Mouse (Mus musculus) adipocyte (in vitro differentiated cells): Measurements from ENCODE around the gene Gm20605.

Experiments used
- DNase-seq: peaks from one replicate; pipeline ENCODE4 v3.0.0-alpha.2; 2016; ENCODE audit warnings: low spot score

The Gm20605 gene

GRCm38 (mm10) chr5:137652474-137652873 lies 23.5 kb downstream of the Gm20605 start:
- peak; percentile 93 for DNase-seq

- no peak for DNase-seq
Observed at GRCm38 (mm10) chr5:137653366-137653765, 24.4 kb downstream of the Gm20605 start.

GRCm38 (mm10) chr5:137654746-137655145 lies 25.8 kb downstream of the Gm20605 start:
- no peak for DNase-seq

- peak; percentile 97 for DNase-seq
Observed at GRCm38 (mm10) chr5:137656977-137657376, 28.0 kb downstream of the Gm20605 start.

DNA sequence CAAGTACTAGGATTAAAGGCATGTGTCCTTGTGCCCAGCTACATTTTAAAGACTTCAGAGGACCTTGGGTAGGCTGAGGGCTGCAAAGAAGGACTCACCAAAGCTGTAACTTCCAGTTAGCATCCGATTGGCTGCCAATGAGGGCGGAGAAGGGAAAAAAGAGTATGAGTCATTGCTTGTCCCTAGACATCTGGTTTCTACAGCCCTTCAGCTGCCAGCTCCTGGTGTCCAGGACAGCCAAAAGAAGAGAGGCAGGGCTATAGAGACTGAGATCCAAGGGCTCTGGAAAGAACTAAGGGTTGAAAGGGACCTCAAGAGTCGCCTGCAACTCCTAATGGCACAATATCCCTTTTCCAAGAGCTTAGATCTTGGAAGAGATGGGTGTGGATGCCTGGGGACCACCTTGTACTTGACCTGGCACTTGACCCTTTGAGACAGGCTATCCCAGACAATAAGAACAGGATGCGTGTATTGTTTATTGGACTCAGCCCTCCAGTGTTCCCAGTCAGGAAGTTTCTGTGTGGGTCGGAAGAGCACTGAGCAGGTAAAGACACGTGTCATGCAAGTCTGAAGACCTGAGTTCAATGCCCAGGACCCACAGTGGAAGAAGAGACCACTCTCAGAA lies 31.2 kb downstream of the Gm20605 start:
- DNase-seq: peak; percentile 95

DNA sequence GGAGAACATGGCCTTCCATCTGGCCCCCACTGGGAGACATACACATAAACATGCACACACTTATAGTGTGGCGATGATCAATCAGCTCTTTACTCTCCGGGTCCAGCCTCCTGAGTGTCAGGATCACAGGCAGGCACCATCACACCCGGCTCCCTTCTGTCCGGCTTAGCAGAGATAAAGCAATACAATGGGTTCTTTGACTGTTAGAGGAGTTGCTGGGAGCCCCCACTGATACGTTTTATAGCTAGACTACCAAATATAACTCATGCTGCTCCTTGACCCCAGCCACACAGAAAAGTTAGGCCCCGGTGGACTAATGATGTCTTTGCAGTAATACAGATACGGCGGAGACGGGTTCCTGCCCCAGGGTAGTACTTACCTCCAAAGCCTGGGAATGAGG lies 34.1 kb downstream of the Gm20605 start:
- DNase-seq: no peak

- no peak for DNase-seq
Observed at GRCm38 (mm10) chr5:137668971-137669370, 40.0 kb downstream of the Gm20605 start.

GRCm38 (mm10) chr5:137670240-137670639 lies 41.3 kb downstream of the Gm20605 start:
- DNase-seq: no peak

DNA sequence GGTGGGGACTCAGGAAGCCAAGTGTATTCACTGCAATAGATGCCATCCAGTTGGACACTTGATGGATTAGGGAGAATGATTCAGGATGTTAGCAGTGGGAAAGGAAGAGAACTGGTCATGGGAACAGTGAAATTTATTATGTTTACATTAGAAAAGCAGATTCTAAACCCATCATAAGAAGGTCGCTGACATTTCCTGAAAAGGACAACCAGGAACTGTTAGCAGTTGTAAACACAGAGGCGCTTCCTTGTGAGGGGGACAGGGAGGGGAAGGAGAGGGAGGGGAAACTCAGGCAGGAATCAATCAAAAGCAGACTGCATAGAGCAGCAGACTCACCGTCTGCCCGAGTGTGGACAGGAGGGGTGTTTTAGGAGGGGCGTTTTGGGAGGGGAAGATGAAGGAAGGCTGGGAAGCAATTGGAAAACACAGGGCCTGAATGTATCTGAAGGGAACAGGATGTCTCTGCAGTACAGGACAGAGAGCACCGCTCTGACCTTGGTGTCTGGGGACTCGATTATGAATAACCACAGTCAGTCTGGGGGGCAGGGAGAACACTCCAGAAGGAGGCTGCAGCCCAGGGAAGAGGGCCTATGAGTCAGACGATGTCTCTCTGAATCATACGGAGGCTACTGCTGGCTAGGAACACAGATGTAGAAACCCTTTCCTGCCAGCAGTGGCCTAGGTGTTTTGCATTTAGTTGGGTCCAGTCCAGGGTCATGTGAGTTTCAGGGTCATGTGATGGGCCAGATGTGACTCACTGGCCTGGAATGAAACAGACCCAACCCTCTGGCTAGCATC lies 42.7 kb downstream of the Gm20605 start:
- peak; percentile 86 for DNase-seq

DNA sequence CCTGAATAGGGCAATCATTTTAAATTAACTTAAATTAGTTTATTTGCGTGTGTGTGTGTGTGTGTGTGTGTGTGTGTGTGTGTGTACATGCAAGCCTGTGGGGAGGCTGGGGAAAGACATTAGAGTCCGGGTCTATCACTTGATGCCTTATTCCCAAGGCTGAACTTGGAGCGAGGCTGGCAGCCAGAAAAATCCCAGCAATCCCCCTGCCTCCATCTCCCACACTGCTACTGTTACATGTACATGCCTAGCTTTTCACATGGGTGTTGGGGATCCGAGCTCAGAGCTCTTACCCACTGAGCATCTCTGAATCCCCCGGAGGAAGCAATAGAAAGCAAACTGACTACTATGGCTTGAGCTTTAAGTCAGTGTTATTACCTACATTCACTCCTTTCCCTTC lies 43.4 kb downstream of the Gm20605 start:
- DNase-seq: no peak

DNA sequence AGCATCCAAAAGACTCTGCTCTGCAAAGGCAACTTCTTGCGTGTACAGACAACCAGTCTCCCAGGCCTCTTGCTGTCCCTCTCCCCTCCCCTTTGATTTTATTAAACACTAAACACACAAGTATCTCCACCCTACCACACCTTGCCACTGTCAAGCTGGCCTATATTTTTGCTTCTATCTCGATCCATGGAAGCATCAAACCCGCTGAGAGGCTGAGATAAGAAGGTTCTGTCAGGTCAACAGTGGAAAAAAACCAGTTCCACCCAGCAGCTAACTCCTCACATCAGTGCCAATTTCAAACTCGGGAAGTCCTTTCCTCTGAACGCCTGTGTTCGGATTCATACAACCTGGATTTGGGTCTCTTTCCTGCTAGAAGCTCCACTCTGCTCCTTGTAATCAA lies 44.0 kb downstream of the Gm20605 start:
- no peak for DNase-seq

GRCm38 (mm10) chr5:137674786-137675185 lies 45.8 kb downstream of the Gm20605 start:
- no peak for DNase-seq

GRCm38 (mm10) chr5:137677859-137678258 lies 48.9 kb downstream of the Gm20605 start:
- DNase-seq: no peak

- DNase-seq: no peak
Observed at GRCm38 (mm10) chr5:137678736-137679135, 49.8 kb downstream of the Gm20605 start.

DNA sequence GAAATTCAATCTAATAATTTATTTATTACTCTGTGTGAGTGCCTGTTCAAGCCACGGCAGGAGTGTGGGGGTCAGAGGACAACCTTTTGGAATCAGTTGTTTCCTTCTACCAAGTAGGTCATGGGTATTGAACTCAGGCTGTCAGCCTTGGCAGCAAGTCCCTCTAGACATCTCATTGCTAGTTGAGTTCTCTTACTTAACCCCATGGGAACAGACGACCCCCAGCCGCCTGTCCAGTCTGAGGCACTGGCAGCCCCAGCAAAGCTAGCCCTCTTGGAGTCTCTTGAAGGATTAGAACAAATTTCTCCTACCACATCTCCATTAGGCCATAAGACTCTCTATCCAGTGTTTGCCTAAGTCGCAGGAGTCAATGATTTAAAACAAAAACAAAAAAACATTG lies 50.8 kb downstream of the Gm20605 start:
- peak; percentile 54 for DNase-seq

- DNase-seq: no peak
Observed at GRCm38 (mm10) chr5:137682526-137682925, 53.6 kb downstream of the Gm20605 start.

GRCm38 (mm10) chr5:137683388-137684293 lies 54.7 kb downstream of the Gm20605 start:
- peak; percentile 60 for DNase-seq

DNA sequence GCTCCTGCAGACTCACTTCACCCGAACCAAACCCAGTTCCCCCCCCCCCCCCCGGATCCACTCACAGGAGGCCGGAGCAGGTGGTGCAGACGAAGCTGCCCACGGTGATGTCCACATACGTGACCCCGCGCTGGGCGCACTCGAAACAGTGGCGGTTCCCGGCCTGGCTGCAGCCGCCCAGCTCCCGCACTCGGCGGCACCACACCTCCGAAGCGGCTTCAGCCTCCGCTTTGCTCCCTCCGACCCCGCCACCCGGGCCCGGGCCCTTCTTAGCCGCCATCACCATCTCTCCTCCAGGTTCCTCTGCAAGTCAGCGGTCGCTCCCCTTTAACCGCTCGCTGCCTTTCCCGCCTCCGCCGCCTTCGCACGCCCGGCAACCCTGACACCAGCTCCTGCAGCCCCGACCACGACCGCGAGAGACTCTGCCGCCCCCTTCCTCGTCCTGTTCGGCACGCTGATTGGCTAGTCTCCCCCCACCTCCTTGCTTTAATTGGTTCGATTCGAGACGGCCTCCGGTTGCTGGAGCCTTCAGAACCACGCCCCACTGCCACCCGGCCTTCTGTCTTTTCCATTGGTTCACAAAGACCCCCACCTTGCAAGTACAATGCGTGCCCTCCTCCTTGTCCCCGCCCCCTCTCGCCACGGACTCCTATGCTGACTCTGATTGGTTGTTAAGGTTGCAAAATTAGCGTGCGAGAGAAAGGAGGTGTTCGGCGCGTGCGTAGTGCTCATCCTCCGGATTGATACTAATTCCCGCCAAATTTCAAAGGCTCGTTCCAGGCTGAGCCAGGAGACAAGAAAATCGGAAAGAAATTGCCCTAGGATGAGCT lies 55.5 kb downstream of the Gm20605 start, which contains the start of gene Agfg2:
Gene Agfg2 (minus strand): TSS at position 433 of the 830 bp plus-strand sequence.
- peak; percentile 97 for DNase-seq

- no peak for DNase-seq
Observed at GRCm38 (mm10) chr5:137685653-137686052, 56.7 kb downstream of the Gm20605 start.

DNA sequence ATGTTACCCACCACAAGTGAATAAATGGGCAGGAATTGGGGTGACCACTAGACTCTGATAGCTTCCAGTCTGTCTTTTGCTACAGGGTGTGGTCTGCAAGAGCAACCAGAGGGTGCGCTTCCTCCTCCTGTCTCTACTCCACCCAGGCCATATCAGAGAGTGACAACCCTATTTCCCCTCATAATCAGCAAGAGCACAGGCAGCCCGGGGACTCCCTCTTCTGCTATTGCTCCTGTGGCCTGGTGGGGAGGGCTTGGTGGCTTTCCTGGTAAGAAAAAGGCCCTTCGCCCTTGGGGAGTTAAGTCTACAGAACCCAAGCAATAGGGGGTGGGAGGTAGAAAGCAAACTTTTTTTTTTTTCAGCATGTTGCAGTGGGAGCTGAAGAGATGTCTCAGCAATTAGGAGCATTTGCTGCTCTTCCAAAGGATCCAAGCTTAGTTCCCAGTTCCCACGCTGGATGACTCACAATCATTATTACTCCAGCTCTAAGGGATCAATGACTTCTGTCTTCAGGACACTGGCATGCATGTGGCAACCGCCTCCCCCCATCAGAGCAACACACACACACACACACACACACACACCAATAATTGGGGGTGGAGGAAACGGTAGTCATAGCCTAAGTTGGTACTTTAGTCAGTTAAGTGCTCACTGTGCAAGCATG lies 57.3 kb downstream of the Gm20605 start:
- no peak for DNase-seq

- no peak for DNase-seq
Observed at GRCm38 (mm10) chr5:137689974-137690373, 61.0 kb downstream of the Gm20605 start.
